Comparison of ENCODE assay signal across 17 mouse cellular contexts in genomic region chr5:115696811-115697210, GRCm38 (mm10).
"Had no signal": no experiment of that assay in that cellular context is flagged by ENCODE, and none has a peak within 500 bp of the region (broad histone marks: within the 10 kb centered on the region; RNA-seq: fewer than 3 reads in every experiment).

No protein-coding gene starts in this region.

- H3K4me3 ChIP-seq: intestine, embryonic 15.5 days; left cerebral cortex, adult 2 months; liver, embryonic 13.5 days; neural tube, embryonic 12.5 days; neural tube, embryonic 15.5 days had no signal

- H3K36me3 ChIP-seq: intestine, embryonic 15.5 days; liver, embryonic 13.5 days; neural tube, embryonic 12.5 days; neural tube, embryonic 15.5 days had no signal

- DNase-seq: layer of hippocampus, postnatal 36 days; liver, embryonic 13.5 days; lung, adult 2 months; lung, postnatal 14 days; lung, postnatal 4 days; midbrain, embryonic 14.5 days; right cerebral cortex, adult 18-20 months; right cerebral cortex, postnatal 14 days; right cerebral cortex, postnatal 4 days; thymus, postnatal 25 days had no signal

- H3K27ac ChIP-seq: intestine, embryonic 15.5 days; kidney, postnatal 0 days; left cerebral cortex, adult 2 months; liver, embryonic 13.5 days; neural tube, embryonic 12.5 days; neural tube, embryonic 15.5 days; stomach, postnatal 0 days had no signal

- H3K4me2 ChIP-seq: intestine, embryonic 15.5 days; liver, embryonic 13.5 days; midbrain, embryonic 11.5 days; neural tube, embryonic 12.5 days; neural tube, embryonic 15.5 days had no signal

- H3K4me1 ChIP-seq: intestine, embryonic 15.5 days; liver, embryonic 13.5 days had no signal

- H3K9ac ChIP-seq: intestine, embryonic 15.5 days; liver, embryonic 13.5 days; neural tube, embryonic 12.5 days; neural tube, embryonic 15.5 days had no signal

- H3K9me3 ChIP-seq: intestine, embryonic 15.5 days; liver, embryonic 13.5 days; neural tube, embryonic 12.5 days; neural tube, embryonic 15.5 days had no signal

- ATAC-seq: intestine, embryonic 15.5 days had no signal

- H3K27me3 ChIP-seq: intestine, embryonic 15.5 days; liver, embryonic 13.5 days; neural tube, embryonic 12.5 days; neural tube, embryonic 15.5 days had no signal
